Mouse (Mus musculus): Measurements from ENCODE around the gene Ugt1a7c. TPM values are rescaled to one million over a fixed set of nuclear protein-coding genes. Genes with fewer than 3 reads are reported as not detected.

Gene Ugt1a7c
- polyA plus RNA-seq, 1 experiment = 1.1 TPM

GRCm38 (mm10) chr1:88267489-88267888 lies 172.6 kb downstream of the Ugt1a7c start:
- Histone ChIP-seq H3K27me3 (ENCODE audit: control insufficient read depth, insufficient read depth, low read length) (no peaks in the 10 kb centered on the region), H3K27ac (ENCODE audit: control insufficient read depth, insufficient read depth, low read length) (no peak overlapping the region), H3K36me3 (ENCODE audit: control insufficient read depth, insufficient read depth, low read length) (peaks cover 85% of the 10 kb centered on the region), H3K4me3 (ENCODE audit: control insufficient read depth, insufficient read depth, low read length) (no peak overlapping the region), H3K4me1 (replicated peaks; ENCODE audit: control insufficient read depth, insufficient read depth, low read length) (no peaks in the 10 kb centered on the region)
- DNase-seq = no peak
- no peak for TF ChIP-seq CTCF (IDR thresholded peaks at IDR 0.05; ENCODE audit: borderline replicate concordance, control insufficient read depth, extremely low read depth, insufficient read depth, low read length, poor library complexity)
- 97% methylated on average over 6 of the region's 6 CpGs for WGBS

- Histone ChIP-seq H3K4me1 (replicated peaks; ENCODE audit: control insufficient read depth, insufficient read depth, low read length) (no peaks in the 10 kb centered on the region), H3K4me3 (ENCODE audit: control insufficient read depth, insufficient read depth, low read length) (no peak overlapping the region), H3K27ac (ENCODE audit: control insufficient read depth, insufficient read depth, low read length) (no peak overlapping the region), H3K36me3 (ENCODE audit: control insufficient read depth, insufficient read depth, low read length) (peaks cover 85% of the 10 kb centered on the region), H3K27me3 (ENCODE audit: control insufficient read depth, insufficient read depth, low read length) (no peaks in the 10 kb centered on the region)
- no peak for DNase-seq
- 86% methylated on average over 6 of the region's 6 CpGs for WGBS
- TF ChIP-seq POLR2A (IDR thresholded peaks at IDR 0.05; ENCODE audit: control insufficient read depth, extremely low read depth, insufficient read depth, low read length, poor library complexity) = no peak
- no peak for TF ChIP-seq CTCF (IDR thresholded peaks at IDR 0.05; ENCODE audit: borderline replicate concordance, control insufficient read depth, extremely low read depth, insufficient read depth, low read length, poor library complexity)
Measured at GRCm38 (mm10) chr1:88268070-88268469, 173.2 kb downstream of the Ugt1a7c start.

Other genes with a start within 250 kb of the Ugt1a7c start
- gene Dgkd, start 241.8 kb upstream of the Ugt1a7c start, polyA plus RNA-seq (2012; rRNA removed) = 182 and 189 TPM in 2 replicates
- gene Usp40, start 86.5 kb upstream of the Ugt1a7c start, polyA plus RNA-seq (2012; rRNA removed) = 6.3 and 7.5 TPM in 2 replicates
- 0.16 TPM in 1 of 2 replicates, not detected in the other for gene Ugt1a10, start 39.7 kb upstream of the Ugt1a7c start, polyA plus RNA-seq (2012; rRNA removed)
- gene Ugt1a9, start 24.3 kb upstream of the Ugt1a7c start, polyA plus RNA-seq (2012; rRNA removed) = 0.26 TPM in 1 of 2 replicates, not detected in the other
- gene Ugt1a8, start 7.2 kb upstream of the Ugt1a7c start, polyA plus RNA-seq (2012; rRNA removed) = 0.06 TPM in 1 of 2 replicates, not detected in the other
- 1.3 and 1.6 TPM in 2 replicates for gene Ugt1a6b, start 8.2 kb downstream of the Ugt1a7c start, polyA plus RNA-seq (2012; rRNA removed)
- gene Ugt1a6a, start 39.7 kb downstream of the Ugt1a7c start, polyA plus RNA-seq (2012; rRNA removed) = 3.0 and 3.8 TPM in 2 replicates
- 0.08 and 0.09 TPM in 2 replicates for gene Ugt1a5, start 71.0 kb downstream of the Ugt1a7c start, polyA plus RNA-seq (2012; rRNA removed)
- gene Ugt1a2, start 105.5 kb downstream of the Ugt1a7c start, polyA plus RNA-seq (2012; rRNA removed) = 0.09 and 0.32 TPM in 2 replicates
- gene Dnajb3, start 110.7 kb downstream of the Ugt1a7c start, polyA plus RNA-seq (2012; rRNA removed) = 0.82 and 1.5 TPM in 2 replicates
- gene Ugt1a1, start 116.9 kb downstream of the Ugt1a7c start, polyA plus RNA-seq (2012; rRNA removed) = 0.47 and 0.64 TPM in 2 replicates
- gene Mroh2a, start 131.9 kb downstream of the Ugt1a7c start, polyA plus RNA-seq (2012; rRNA removed) = 0.29 and 0.96 TPM in 2 replicates
- 168 and 197 TPM in 2 replicates for gene Hjurp, start 182.6 kb downstream of the Ugt1a7c start, polyA plus RNA-seq (2012; rRNA removed)
- 0.03 and 0.08 TPM in 2 replicates for gene Trpm8, start 182.6 kb downstream of the Ugt1a7c start, polyA plus RNA-seq (2012; rRNA removed)

Data from thymus, adult 2 months (tissue).